Mouse (Mus musculus) T-cell, adult 2 months (primary cell): ENCODE data around the gene B3gnt3.
A peak's percentile ranks its signal among the peaks of the same experiment; 100 is the strongest.
"Not testable (repeated sequence)": the region's sequence is repeated elsewhere in the genome, so short reads cannot be mapped to it uniquely, and the experiment has no call there.

ENCODE experiments used
- DNase-seq: peaks from one replicate; pipeline ENCODE4 v3.0.0; 2022; ENCODE audit warnings: low spot score

B3gnt3 gene

DNA sequence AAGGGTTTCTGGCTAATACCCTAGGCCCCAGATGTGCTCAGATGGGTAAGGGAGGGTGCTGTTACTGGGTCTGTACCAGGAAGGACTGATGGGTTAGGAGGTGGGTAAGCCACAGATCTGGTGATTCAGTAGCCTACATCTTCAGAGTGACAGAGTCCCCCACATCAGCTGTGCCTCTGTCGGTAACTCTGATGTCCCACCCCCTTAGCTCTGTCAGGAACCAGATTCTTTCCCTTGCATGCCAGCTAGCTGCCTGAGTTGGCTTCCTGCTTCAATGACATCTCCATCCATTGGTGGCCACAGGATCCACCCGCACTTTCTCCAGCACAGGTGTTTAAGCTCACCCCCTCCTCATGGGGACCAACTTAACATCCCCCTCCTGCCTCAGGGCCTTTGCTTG, 10.0 kb upstream of the B3gnt3 start:
- DNase-seq, result no peak

DNA sequence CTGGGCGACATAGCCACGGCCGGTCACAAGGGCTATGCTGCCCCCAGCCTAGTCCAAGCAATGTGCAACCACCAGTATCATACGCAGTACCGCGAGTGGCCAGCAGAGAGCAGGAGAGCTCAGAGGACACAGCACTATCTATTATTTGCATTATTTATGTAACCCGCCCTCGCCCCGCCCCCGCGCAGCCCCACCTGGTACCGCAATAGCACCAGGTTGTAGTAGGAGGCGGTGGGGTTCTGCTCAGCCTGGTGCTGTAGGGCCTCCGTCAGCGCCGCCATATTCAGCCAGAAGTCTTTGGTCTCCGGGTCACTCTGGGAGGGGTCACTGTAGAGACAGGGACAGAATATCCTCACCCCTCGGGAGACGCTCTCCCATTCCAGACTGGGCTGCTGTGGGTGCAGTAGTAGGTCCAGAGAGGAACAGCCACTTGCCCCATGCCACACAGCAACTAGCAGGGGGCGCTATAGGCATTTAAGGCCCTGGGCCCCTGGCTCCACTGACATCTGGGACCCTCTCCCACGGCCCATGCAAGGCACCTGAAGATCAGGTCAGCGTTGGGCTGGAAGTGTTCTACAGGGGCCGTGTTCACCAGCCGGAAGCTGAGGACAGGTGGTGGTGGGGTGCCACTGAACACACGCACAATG, 8.3 kb upstream of the B3gnt3 start:
- DNase-seq, result peak; percentile 55

DNA sequence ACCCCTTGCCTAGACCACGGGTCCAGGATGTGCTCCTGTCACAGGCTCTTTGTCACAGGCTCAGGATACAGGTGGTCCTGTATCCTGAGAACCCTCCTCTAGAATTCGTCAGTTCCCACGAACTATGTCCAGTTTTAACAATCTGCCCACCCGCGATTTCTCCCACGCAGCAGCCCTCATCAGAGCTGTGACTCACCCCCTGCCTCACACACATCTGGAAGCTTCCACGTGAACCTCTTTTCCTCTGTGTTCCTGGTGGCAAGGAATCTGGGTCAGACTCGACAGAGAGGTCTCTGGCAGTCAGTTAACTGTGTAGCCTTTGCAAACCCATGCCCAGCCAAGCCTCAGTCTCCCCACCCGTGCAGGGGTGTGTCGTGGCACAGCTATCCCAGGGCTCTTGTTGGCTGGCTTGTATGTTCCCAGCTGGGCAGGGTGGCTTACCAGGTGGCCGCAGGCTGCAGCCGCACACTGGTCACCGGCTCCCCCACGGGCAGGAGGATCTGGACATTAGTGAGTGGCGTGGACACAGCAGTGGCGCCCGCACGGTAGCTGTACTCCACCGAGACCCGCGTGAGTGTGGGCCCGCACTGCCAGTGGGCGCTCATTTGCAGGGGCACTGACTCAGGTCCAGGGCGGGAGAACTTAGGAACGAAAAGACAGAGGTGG, 7.7 kb upstream of the B3gnt3 start:
- no peak for DNase-seq

DNA sequence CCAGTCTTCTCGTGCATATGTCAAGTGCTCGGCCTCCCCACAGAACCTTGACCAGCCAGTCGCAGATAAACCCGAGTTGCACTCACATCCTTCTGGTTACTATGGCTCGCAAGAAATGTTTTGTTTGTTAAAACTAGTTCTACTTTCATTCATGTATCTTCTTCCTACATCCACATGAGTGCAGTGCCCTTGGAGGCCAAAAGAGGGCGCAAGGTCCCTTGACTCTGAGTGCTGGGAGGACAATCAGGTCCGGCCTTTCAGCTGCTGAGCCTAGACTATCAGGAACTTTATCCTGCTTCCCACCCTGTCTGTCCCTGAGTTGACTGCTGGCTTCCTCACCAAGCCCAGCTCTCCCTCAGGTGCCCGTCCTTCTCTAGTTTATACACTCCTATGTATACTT, 6.3 kb upstream of the B3gnt3 start:
- peak; percentile 65 for DNase-seq

DNA sequence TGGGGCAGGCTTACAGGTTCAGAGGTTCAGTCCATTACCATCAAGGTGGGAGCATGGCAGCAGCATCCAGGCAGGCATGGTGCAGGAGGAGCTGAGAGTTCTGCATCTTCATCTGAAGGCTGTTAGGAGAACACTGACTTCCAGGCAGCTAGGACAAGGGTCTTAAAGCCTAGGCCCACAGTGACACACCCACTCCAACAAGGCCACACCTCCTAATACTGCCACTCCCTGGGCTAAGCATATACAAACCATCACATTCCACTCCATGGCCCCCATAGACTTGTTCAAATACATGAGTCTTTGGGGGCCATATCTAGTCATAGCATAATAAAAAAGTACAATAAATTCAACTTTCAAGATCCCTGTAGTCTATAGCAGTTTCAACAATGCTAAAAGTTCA, 1.8 kb upstream of the B3gnt3 start:
- not testable (repeated sequence) for DNase-seq

DNA sequence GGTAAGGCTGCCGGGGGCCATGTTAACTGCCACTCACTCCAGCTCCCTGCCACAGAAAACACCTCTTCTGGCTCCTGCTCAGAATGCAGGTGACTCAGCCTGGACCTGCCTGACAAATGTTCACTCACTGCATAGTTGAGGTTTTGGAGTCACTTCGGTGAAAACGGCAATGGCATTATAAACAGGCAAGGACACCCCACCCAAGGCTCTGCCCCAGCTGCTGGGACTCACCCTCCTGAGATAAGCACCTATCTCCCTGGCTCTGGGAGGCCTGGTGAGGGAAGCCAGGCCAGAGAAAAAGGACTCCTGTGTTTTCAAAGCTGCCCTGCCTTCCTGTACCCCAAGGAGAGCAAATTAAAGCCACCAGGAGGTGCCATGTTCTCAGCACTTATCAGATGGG, 1.3 kb upstream of the B3gnt3 start:
- no peak for DNase-seq

DNA sequence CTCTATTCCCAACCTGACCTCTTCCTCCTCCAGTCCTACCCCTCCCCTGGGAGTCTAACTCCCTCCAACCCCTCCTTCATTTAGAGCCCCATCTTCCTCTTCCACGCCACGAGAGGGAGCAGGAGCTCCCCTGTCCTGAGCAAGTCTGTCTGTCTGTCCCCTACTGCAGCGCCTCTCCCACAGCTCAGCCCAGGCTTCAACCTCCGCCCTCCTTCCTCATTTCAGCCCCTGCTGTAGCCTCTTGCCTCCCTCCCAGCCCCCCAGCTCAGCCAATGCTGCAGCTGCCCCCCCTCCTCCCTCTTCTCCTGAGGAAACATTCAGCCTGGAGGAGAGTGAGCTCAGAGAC, 471 bp upstream of the B3gnt3 start:
- DNase-seq, result peak; percentile 20

DNA sequence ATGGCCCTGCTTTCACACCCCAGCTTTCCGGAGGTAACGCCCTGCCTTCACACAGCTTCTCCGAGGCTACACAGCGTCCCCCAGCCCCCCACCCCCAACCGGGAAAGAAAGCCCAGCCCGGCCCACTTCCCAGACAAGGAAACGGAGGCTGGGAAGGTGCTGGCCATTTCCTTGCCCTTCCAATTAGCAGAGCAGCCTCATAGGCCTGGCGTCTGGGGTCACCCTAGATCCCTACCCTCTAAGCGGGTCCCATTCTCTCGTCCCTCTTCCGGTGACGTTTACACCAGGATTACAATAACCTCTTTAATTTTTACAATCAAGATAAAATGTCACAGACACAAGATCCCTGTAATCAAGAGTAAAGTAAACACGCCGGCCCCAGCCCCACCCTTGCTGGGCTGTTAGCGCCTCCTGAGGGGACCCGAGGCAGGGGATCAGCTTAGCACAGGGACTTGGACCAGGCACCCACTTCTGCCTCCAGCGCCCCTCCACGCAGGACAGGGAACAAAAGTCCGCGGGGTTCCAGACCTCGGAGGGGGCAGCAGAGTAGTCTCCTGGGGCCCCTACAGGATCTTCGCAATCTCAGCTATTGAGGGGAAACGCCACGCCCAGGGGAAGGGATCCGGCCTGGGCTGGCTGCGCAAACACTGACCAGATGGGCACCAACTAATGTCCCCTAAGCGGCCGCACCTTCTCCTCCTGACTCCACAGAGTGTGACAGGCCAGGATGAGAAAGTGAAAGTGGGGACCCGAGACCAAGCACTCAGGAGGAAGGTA, 908 bp downstream of the B3gnt3 start:
- no peak for DNase-seq

DNA sequence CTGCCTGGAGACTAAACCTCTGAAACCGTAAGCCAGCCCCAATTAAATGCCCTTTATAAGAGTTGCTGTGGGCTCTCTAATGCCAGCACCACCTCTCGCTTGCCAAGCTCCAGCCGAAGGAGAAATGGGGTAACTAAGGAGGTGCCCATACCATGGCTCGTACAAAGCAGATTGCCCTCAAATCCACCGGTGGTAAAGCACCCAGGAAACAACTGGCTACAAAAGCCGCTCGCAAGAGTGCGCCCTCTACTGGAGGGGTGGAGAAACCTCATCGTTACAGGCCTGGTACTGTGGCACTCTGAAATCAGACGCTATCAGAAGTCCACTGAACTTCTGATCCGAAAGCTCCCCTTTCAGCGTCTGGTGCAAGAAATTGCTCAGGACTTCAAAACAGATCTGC, 6.1 kb downstream of the B3gnt3 start:
- DNase-seq, result peak; percentile 23

DNA sequence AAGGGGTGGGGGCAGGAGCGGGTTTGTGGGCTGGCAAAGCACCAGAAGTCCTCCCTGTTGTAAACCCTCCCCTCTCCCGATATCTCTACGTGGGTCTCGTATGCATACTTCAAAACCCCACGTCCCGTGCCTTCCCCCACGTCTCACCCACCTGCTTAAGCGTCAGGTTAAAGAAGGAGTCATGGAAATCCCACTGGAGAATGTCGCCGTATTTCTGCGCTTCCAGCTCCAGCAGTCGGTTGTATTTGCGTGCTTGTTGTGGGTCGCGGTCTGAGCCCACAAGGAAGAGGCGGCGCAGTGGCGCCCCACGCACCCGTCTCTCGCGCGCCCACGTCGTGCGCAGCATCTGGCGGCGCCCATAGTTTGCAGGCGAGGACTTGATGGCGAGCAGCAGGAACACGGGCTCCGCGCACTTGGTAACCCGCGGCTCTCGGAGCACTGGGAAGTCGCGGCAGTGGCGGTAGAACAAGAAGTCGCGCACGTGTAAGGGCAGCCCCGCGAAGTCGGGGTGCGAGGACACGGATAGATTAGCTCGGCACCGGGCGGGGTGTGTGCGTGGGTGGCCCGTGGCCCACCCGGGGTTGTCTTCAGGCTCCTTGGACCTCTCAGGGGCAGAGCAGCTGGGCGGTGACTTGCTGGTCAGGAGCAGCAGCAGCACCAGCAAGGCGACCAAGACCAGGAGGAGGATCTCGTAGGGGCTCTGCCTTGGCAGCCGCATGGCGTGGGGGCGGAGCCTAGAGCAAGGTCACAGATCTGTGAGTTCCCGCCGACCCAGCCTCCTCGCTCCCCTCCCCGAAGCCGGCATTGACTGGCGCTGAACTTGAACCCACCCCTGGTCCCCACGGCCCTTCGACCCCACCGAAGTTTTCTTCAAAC, 8.2 kb downstream of the B3gnt3 start:
- DNase-seq, result peak; percentile 29

DNA sequence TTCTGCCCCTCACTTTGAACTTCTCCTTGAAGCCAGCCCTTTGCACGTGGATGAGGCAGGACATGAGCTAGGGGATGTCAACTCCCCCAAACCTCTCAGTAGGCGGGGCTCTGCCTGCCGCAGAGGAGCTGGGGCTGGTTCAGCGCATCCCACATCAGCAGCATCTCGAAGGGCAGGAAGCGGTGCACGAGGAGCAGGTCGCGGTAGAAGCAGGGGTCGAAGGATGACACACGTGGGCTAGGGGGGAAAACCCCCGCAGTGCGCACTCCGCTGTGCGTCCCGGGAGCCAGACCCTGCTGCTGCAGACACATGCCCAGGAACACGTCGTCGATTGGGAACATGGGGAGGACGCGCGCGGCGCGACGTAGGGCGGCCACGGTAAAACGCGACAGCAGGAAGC, 9.1 kb downstream of the B3gnt3 start:
- peak; percentile 83 for DNase-seq

DNA sequence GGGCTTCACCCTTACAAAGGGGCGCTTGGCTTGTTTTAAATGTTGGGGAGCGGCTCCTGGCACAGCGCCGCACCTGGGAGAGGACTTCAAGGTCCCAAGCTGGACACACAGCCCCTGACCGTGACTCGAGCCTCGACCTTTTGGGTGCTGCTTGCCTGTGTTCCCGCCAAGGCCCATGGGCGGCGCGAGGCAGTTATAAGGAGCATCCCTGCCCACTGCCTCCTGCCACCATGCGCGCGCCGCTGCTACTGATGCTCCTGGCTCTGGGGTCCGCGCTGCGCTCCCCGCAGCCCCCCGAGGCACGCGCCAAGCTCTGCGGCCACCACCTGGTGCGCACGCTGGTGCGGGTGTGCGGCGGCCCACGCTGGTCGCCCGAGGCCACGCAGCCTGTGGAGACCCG, 12.6 kb downstream of the B3gnt3 start, which contains the start of gene Insl3:
Gene Insl3, plus strand, starts transcription at position 187 of the 400 bp plus-strand sequence.
- DNase-seq, result no peak

DNA sequence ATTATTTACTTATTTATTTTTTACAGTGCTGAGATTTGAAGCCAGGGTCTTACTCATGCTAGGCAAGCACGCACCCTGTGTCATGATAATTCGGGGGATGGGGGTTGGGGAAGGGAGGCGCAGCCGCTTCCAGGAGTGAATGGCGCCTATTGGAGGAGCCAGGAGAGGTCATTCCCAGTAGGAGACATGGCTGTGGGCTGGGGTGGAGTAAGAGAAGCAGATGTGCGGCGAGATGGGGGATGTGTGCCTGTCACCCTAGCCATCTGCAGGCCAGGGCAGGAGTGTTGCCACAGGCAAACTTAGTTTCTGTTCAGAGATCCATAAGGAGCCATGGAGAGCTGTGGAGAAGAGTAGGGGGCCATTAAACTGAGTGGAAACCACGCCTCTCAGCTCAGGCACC, 14.0 kb downstream of the B3gnt3 start:
- DNase-seq, result no peak

DNA sequence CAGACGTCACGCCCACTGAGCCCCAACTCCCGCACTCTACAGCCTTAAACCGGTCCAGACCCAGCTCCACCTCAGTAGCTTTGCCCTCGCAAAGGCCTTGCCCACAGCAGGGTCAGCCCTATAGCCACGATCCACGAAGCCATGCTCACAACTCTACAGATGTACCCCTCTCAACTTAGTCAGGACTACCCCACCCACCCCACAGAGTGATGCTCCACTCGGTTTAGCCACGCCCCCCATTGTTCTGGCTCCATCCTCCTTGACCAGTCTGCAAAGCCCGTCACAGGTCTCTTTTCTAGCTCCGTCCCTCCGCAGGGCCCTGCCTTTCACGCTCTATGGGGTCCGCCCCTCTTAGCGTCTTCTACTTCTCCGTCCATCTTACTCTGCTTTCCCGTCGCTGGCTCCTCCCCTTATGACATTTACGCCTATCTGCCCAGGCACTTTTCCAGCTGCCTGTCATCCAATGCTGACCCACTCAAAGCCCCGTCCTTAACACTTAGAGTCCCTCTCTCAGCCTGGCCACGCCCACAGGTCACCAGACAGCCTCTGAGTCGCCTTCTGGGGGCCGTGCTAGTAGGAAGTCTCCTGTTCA, 15.3 kb downstream of the B3gnt3 start:
- DNase-seq, result no peak

DNA sequence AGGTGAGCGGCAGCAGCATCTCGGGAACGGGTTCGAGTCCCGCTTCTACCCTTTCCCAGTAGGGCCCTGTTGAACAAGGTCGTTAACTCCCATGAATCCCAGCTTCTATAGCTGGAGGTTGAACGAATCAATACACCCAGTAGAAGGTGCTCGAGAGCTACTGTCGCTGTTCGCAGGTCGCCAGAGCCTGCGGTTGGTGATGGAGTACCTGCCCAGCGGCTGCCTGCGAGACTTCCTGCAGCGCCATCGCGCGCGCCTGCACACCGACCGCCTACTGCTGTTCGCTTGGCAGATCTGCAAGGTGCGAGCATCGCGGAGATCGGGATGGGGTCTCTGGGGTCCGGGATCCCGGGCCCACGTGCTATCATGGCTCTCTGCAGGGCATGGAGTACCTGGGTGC, 16.0 kb downstream of the B3gnt3 start:
- no peak for DNase-seq

DNA sequence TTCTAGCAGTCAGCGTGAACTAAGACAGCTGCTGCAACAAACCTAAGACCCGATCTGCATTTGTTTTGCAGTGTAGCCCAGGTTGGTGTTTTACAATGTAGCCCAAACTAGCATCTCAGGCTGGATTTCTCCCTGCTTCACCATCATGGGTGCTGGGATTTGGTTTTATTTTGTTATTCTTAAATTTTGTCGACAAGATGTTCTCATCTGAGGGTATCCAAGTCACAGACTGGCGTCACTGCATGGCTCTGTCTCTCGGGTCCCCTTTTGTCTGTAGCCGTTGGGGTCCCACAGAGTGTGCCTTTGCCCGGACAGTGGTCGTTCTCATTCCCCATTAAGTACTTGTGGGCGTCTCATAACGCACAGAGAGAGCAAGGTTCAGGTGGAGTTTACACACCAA, 16.9 kb downstream of the B3gnt3 start:
- no peak for DNase-seq

DNA sequence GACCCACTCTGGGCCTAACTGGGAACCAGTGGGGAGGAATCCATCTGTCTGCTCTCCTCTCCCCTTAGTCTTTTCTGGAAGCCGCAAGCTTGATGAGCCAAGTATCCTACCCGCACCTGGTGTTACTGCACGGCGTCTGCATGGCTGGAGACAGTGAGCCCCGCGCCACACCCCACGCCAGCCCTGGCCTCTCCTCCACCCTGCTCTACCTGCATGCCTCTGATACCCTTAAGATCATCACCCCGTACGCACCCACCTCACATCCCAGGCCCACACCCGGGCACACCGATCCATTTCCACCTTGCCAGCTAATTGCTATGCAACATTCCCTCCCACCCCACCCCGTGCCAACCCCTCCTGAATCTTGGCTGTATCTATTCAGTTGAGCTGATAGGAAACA, 18.8 kb downstream of the B3gnt3 start:
- DNase-seq, result no peak

DNA sequence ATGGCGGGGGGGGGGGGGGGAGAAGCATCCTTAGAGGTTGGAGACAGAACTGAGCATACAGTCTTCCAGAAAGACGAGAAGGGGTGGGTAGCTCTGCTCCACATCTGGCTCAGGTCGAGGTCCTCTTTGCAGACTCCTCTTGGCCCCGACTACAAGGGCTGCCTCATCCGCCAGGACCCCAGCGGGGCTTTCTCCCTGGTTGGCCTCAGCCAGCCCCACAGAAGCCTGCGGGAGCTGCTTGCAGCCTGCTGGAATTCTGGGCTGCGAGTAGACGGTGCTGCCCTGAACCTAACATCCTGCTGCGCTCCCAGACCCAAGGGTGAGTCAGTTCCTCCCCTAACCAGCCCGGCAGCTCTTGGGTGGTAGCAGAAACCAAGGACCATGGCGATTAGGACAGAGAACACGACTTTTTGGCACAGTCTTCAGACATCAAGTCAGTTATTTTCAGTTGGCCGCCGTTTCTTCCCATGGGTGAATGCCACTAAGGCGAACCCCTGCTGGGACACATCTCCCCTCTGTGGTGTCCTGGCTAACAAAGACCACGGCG, 20.1 kb downstream of the B3gnt3 start:
- DNase-seq, result no peak

DNA sequence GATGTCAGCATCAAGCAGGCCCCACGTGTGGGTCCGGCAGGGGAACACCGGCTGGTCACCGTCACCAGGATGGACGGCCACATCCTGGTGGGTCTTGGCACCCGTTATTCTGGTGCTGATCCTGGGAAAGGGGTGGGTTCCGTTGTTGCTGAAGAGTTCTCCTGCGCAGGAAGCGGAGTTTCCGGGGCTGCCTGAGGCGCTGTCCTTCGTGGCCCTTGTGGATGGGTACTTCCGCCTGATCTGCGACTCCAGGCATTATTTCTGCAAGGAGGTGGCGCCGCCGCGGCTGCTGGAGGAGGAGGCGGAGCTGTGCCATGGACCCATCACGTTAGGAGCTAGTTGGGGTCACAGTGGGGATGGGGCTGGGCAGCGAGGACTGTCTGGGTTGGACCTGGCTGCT, 21.1 kb downstream of the B3gnt3 start:
- no peak for DNase-seq

DNA sequence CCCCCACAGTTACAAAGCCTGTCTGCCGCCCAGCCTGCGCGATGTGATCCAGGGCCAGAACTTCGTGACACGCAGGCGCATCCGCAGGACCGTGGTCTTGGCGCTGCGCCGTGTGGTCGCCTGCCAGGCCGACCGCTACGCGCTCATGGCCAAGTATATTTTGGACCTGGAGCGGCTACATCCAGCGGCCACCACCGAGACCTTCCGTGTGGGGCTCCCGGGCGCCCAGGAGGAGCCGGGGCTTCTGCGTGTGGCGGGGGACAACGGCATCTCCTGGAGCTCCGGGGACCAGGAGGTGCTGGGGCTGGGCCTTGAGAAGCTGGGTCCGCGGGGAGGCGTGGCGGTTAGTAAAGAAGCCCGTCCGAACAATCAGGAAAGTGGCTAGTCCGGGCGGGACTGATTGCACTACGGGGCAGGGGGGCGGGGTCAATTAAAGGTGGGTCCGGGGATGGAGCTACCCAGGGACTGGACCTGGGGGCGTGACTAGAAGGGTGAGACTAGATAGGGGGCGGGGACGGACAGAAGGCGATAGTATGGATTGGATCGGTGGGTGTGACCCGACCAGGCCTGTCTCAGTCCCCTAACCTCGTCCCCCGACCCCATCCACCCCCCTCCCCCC, 21.9 kb downstream of the B3gnt3 start:
- DNase-seq, result no peak

DNA sequence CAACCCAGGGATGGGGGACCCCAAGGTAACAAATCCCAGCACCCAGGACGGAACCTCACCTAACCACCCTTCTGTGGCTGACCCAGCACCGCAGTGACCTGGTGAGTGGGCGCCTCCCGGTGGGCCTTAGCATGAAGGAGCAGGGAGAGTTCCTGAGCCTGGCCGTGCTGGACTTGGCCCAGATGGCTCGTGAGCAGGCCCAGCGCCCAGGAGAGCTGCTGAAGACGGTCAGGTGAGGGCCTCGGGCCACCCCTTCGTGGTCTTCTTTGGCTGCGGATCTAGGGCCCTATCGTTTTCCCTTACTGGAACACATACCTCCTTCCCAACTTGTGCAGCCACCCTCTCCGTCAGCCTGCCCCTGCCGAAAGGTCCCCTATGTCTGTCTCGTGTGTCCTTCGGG, 22.5 kb downstream of the B3gnt3 start:
- DNase-seq, result no peak
